Mouse (Mus musculus): ENCODE results near the gene Myrfl.
A peak's percentile ranks its signal among the peaks of the same experiment; 100 is the strongest.

Gene Myrfl

GRCm38 (mm10) chr10:116815311-116816060 is 81.2 kb downstream of the Myrfl start:
- DNase-seq = no peak

DNA sequence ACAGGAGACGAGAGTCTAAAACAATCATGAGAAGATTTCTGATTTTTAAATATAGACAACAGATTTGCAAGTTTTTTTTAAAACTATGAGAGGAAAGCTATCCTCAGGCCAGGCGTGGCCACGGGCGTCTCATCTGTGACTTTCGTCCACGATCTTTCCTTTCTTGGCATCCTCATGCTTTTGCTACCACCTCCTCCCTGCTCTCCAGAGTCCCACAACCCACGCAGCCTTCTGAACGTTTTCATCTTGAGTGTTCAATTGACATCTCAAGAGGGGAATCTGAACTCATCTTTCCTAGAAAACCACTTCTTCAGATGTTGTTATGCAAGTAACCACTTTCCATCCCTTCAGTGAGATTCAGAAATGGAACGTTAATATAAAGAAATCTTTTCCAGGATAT is 83.6 kb downstream of the Myrfl start:
- DNase-seq = no peak

DNA sequence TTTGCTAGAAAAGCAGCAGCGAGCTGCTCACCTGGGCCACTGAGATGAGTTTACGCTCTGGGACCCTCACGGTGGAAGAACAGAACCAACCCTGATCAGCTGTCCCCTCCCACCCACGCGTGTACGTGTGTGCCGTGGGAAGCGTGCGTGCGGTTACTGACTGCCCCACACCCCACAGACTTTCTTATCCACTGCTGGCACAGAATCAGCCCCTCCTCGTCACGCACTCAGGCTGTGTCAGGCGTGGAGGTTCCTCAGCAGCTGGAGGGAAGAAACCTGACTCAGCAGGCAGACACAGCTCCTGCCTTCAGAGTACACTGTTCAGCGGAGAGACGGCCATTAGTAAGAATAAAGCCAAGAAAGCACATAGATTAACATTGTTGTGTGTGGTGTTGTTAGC is 86.0 kb downstream of the Myrfl start:
- no peak for DNase-seq

- DNase-seq = no peak
Measured at GRCm38 (mm10) chr10:116809383-116809782, 87.3 kb downstream of the Myrfl start.

DNA sequence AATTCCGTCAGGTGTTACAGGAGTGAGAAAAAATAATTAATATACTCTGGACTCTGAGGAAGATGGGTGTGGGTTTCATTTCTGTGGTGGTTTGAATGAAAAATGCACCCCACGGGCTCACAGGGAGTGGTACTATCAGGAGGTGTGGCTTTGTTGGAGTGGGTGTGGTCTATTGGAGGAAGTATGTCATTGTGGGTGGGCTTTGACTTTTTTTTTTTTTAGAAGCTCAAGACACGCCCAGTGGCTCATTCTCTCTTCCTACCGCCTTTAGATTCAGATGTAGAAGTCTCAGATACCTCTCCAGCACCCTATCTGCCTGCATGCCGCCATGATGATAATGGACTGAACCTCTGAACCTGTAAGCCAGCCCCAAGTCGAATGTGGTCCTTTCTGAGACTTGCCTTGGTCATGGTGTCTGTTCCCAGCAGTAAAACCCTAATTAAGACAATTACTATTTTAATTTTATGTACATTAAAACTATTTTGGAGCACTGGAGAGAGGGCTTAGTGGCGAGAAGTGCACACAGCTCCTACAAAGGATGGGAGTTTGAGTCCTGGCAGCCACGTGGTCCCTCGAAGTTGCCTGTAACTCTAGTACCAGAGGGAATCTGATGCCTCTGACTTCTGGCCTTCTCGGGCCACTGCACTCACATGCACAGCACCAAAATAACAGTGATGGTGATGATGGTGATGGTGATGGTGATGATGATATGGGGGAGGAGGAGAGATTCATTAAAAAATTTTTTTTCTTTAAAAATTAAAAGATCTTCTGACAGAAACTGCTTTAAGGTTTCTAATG is 88.0 kb downstream of the Myrfl start:
- DNase-seq = no peak

GRCm38 (mm10) chr10:116802178-116802794 is 94.4 kb downstream of the Myrfl start:
- DNase-seq = no peak

DNA sequence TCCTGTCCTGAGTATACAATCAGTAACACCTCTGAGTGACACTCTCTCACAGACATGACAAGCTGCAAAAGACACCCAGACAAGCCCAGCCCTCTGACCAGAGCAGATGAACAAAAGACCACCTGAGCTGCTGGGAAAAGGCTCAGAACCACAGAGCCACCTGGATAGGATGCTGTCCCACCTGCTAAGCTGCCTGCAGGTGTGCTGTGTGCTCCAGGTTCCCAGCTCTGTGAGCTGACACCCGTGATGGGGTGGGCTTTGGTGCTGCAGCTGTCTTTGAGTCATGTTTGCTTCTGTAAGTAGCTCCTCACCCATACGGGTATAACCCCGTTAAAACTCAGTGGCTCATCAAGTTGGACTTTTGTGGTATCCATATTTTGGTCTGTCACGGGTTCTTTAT is 95.4 kb downstream of the Myrfl start:
- no peak for DNase-seq

GRCm38 (mm10) chr10:116796066-116796465 is 100.7 kb downstream of the Myrfl start:
- DNase-seq = peak; percentile 6

DNA sequence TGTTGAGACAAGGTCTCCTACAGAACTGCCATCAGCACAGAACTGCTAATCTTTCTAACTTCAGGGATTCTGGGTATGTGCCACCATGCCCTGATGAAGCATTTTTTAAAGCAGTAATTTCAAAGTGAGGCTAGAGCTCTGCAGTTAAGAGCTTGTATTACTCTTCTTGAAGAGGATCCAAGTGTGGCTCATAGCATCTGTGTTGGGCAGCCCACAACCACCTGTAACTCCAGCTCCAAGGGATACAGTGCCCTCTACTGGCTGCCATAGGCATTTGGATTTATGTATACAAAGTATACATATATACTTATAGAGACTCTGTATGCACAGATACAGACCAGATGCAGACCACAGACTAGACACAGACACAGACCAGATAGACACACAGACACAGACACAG is 107.6 kb downstream of the Myrfl start:
- peak; percentile 8 for DNase-seq

DNA sequence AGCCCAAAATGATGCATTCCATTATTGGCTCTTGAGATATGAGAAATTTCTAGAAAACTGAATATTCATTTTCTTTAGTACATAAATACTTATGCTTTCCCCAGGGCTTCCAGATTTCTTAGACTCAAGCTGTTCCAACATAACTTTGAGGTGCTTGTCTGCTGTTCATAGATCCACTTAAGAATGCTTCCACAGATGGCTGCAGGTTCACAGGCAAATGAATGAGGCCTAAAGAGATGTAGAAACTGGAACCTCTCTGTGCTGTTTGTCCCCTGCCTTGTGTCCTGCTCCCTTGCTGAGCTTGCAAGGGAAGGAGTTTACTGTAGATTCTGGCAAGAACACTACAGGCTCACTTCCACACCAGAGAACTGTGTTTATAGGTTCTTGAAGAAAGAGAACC is 108.3 kb downstream of the Myrfl start:
- DNase-seq = no peak

DNA sequence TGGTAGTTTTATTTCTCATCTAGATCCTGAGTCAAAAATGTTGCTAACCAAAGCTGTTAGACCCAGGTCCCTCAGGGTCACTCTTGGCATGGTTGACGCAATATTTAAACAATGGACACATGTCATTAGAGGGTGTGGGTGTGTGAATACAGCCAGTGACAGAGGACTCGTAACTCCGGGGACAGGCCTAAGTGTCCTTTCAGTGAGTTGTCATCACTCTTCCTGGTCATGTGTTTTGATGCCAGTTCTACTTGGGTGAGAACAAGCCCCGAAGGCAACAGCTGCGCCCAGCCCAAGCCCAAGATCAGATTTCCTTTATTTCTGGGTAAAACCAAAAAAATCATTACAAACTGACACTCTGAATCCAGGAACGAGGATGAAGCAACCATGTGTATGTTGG is 112.6 kb downstream of the Myrfl start:
- DNase-seq = no peak

DNA sequence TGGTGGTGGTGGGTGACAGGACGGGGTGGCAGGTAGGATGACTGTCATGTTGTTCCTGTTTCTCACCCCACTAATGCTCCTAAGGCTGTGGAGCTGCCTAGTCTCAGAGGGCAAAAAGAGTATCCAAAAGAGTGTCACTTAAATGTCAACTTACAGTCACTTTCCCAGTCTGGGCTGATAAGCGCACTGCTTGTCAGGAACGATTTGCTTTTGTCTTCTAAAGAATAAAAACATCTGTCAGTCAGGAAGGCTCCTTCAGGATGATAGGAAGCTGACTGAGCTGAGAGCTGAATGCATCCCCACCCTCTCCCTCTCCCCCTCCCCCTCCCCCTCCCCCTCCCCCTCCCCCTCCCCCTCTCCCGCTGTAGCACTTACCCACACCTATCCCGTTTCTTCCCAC is 113.7 kb downstream of the Myrfl start:
- DNase-seq = no peak

- DNase-seq = no peak
Measured at GRCm38 (mm10) chr10:116777947-116778346, 118.8 kb downstream of the Myrfl start.

GRCm38 (mm10) chr10:116776846-116777245 is 119.9 kb downstream of the Myrfl start:
- DNase-seq = no peak

- DNase-seq = no peak
Measured at GRCm38 (mm10) chr10:116773846-116774750, 122.6 kb downstream of the Myrfl start.

GRCm38 (mm10) chr10:116771215-116771935 is 125.3 kb downstream of the Myrfl start:
- DNase-seq = peak; percentile 85

DNA sequence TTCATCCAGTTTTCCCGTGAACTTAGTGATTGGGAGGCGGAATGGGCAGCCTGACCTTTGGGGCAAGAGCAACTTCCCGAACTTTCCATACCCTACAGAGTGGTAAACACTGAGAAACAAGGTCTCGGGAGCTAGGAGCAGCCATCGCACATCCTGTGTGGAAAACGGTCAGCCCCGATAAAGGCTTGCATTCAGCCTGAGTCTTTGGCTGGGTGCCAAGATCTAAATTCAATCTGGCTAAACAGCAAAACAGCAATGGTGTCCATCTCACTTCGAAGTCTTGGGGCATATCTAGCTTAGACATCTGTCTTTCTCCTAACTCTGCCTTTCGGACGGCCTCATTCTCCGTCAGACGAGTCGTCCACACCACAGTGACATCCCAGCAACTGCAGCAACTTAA is 128.1 kb downstream of the Myrfl start:
- DNase-seq = peak; percentile 56

- DNase-seq = no peak
Measured at GRCm38 (mm10) chr10:116766525-116766924, 130.2 kb downstream of the Myrfl start.

DNA sequence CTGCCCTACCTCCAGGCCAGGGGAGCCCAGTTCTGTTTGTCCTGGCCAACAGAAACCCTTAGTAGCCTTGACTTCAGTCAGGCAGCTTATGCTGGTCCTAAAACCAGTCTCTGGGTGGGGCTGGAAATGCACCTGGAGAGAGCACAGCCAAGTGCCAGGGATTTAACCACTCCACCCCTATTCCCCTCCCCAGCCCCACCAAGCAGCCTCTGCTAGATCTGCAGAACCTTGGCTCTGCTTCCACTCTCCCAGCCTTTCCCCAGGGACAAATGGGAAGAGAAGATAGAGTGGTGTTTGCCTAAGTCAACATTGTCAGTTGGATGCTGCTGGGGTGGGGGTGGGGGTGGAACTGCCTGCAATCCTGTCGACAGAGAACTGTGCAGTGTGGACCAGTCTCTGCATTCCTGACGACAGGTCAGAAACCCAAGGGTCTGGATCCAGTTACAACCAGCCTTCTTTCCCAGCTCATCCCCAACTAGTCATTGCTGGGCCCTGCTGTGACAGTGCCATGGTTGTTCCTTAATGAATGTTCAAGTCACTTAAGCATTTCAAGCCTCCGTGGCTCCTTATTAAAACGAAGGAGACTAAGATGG is 135.1 kb downstream of the Myrfl start:
- DNase-seq = no peak

- no peak for DNase-seq
Measured at GRCm38 (mm10) chr10:116760561-116760960, 136.2 kb downstream of the Myrfl start.

DNA sequence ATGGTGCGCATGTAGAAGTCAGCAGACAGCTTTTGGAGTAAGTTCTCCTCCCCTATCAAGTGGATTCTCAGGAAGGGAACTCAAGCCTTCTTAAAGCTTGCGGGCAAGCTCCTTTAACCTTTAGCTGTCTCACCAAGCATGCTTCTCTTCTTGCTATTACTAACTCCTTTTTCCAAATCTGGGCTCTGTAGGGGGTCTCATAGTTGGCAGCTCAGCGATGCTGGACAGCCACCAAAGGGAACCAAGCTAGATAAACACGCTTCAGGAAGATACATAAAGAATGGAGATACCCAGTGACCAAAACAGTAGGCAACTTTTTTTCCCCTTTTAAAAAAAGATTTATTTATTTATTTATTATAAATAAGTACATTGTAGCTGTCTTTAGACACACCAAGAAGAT is 136.9 kb downstream of the Myrfl start:
- DNase-seq = no peak

All from kidney, postnatal 14 days (tissue).